Mouse (Mus musculus) G1E (cell line): ENCODE data around the gene Armh3.

Experiments
- CTCF ChIP-seq: IDR thresholded peaks from 2 replicates; pipeline ENCODE4 v1.5.1; 2012; ENCODE audit warnings: low read depth, low read length, inconsistent platforms, mixed read lengths
- GATA1 ChIP-seq: IDR thresholded peaks from 2 replicates; pipeline ENCODE4 v1.6.1; 2012; ENCODE audit warnings: borderline replicate concordance, low read length, inconsistent platforms, mixed read lengths
- POLR2AphosphoS5 ChIP-seq: IDR thresholded peaks from 2 replicates; pipeline ENCODE4 v1.6.1; 2012; ENCODE audit warnings: low read depth, low read length, inconsistent platforms; ENCODE audit not compliant: insufficient replicate concordance
- TAL1 ChIP-seq: conservative IDR thresholded peaks from 2 replicates; pipeline ENCODE4 v1.6.1; 2012; ENCODE audit warnings: low read depth, low read length, inconsistent platforms, mixed read lengths

GRCm38 (mm10) chr19:45789365-45789764 is 208.9 kb downstream of the Armh3 start:
- TF ChIP-seq CTCF, result no peak
- no peak for TF ChIP-seq GATA1
- no peak for TF ChIP-seq TAL1
- no peak for TF ChIP-seq POLR2AphosphoS5
